Mouse (Mus musculus): ENCODE data around the gene Cmtm2a. TPM values are rescaled to one million over a fixed set of nuclear protein-coding genes. Genes with fewer than 3 reads are reported as not detected.
"Not testable (repeated sequence)": the region's sequence is repeated elsewhere in the genome, so short reads cannot be mapped to it uniquely, and the experiment has no call there.

Gene Cmtm2a
- total and polyA plus RNA-seq, 2 experiments from 2014 or later, result not detected

DNA sequence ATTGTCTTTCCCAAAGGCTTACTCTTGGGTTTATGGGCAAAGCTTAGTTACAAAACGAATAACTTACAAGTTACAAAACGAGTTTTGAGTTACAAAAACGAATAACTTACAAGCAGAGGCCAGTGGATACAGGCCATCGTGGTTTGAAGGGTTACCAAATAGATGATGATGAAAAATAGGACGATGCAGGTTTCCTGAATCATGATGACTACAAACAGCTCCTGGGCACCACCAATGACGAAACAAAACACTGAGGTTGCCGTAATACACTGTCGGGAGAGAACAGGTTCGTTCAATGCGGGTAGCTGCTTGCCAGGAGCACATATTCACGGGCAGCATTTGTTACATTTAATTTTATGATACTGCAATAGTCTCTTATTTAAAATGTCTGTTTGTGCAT lies 12.0 kb upstream of the Cmtm2a start:
- Histone ChIP-seq H3K36me3 (ENCODE audit: insufficient read depth, low read length) (no peaks in the 10 kb centered on the region), H3K4me3 (ENCODE audit: low read depth, low read length) (no peak overlapping the region), H3K4me1 (ENCODE audit: insufficient read depth, low read length) (no peaks in the 10 kb centered on the region), H3K9me3 (ENCODE audit: low read length) (no peaks in the 10 kb centered on the region), H3K27ac (ENCODE audit: low read depth, low read length) (no peak overlapping the region), H3K9ac (replicated peaks; ENCODE audit: low read length, poor library complexity, severe bottlenecking) (no peak overlapping the region), H3K27me3 (ENCODE audit: insufficient read depth, low read length) (no peaks in the 10 kb centered on the region), H3K4me2 (ENCODE audit: low read depth, low read length, poor library complexity, severe bottlenecking) (no peak overlapping the region)
- DNase-seq (ENCODE audit: low spot score) (no peak), ATAC-seq (ENCODE audit: low FRiP score) (no peak)
- no peak for TF ChIP-seq CTCF (IDR thresholded peaks at IDR 0.05)
- 87% methylated on average over 11 of the region's 11 CpGs for WGBS

GRCm38 (mm10) chr8:104302536-104302935 lies 9.6 kb upstream of the Cmtm2a start:
- not testable (repeated sequence) for H3K9me3 ChIP-seq (ENCODE audit: low read length); H3K27ac ChIP-seq (ENCODE audit: low read depth, low read length); ATAC-seq (ENCODE audit: low FRiP score); H3K4me1 ChIP-seq (ENCODE audit: insufficient read depth, low read length); H3K4me2 ChIP-seq (ENCODE audit: low read depth, low read length, poor library complexity, severe bottlenecking); H3K4me3 ChIP-seq (ENCODE audit: low read depth, low read length); H3K27me3 ChIP-seq (ENCODE audit: insufficient read depth, low read length); H3K9ac ChIP-seq (replicated peaks; ENCODE audit: low read length, poor library complexity, severe bottlenecking); DNase-seq (ENCODE audit: low spot score); H3K36me3 ChIP-seq (ENCODE audit: insufficient read depth, low read length)
- WGBS, result 94% methylated on average over 4 of the region's 4 CpGs

DNA sequence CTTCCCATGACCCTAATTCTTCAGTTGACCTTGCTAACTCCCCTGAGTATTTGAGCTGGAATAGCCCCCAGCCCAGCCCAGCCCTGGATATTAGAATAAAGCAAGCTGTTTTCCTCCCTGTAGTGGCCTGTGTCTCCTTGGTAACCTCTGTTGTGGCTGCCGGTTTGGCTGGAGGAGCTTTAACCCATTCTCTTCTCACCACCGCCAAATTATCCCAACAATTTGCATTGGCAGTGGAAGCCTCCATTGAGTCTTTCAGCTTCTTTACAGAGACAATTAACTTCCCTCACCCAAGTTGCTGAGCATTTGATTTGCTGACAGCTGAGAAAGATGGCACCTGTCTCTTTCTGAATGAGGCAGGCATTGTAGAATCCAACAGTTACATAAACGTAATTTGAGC lies 8.6 kb upstream of the Cmtm2a start:
- H3K27me3 ChIP-seq (ENCODE audit: insufficient read depth, low read length); H3K9ac ChIP-seq (replicated peaks; ENCODE audit: low read length, poor library complexity, severe bottlenecking); H3K9me3 ChIP-seq (ENCODE audit: low read length); H3K27ac ChIP-seq (ENCODE audit: low read depth, low read length); H3K4me1 ChIP-seq (ENCODE audit: insufficient read depth, low read length); H3K4me2 ChIP-seq (ENCODE audit: low read depth, low read length, poor library complexity, severe bottlenecking); H3K4me3 ChIP-seq (ENCODE audit: low read depth, low read length); H3K36me3 ChIP-seq (ENCODE audit: insufficient read depth, low read length); ATAC-seq (ENCODE audit: low FRiP score): not testable (repeated sequence)
- DNase-seq (ENCODE audit: low spot score), result peak; percentile 48
- 10% methylated on average over 3 of the region's 3 CpGs for WGBS

- ATAC-seq (ENCODE audit: low FRiP score) (no peak), DNase-seq (ENCODE audit: low spot score) (no peak)
- Histone ChIP-seq H3K4me1 (ENCODE audit: insufficient read depth, low read length) (no peaks in the 10 kb centered on the region), H3K4me2 (ENCODE audit: low read depth, low read length, poor library complexity, severe bottlenecking) (no peak overlapping the region), H3K36me3 (ENCODE audit: insufficient read depth, low read length) (no peaks in the 10 kb centered on the region), H3K27ac (ENCODE audit: low read depth, low read length) (no peak overlapping the region), H3K9ac (replicated peaks; ENCODE audit: low read length, poor library complexity, severe bottlenecking) (no peak overlapping the region), H3K27me3 (ENCODE audit: insufficient read depth, low read length) (no peaks in the 10 kb centered on the region), H3K9me3 (ENCODE audit: low read length) (no peaks in the 10 kb centered on the region), H3K4me3 (ENCODE audit: low read depth, low read length) (no peak overlapping the region)
- TF ChIP-seq CTCF (IDR thresholded peaks at IDR 0.05), result no peak
- 81% methylated on average over 1 of the region's 1 CpGs for WGBS
Observed at GRCm38 (mm10) chr8:104294396-104294795, 1.4 kb upstream of the Cmtm2a start.

DNA sequence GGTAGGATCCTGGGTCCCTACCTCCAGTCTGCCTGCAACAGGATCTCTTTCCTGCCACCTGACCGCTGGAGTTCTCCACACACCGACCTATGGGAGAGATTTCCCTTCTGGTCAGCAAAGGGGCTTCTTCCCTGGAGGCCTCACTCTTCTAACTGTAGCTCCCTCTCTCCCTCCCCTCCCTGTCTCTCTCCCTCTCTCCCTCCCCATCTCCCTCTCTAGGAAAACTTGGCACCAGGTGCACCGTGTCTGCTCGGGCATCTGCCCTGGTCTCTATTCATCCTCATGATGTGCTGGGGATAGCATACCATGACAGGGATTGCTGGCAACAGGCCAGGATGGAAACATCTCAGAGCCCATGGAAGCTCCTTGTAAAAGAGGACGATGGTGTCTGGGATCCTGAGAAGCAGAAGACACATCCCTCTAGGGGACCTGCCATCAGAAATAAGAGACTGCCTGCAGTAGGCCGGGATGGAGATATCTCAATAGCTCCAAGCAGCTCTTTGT lies 24.0 kb downstream of the Cmtm2a start:
- 83% methylated on average over 6 of the region's 6 CpGs for WGBS
- H3K27me3 ChIP-seq (ENCODE audit: insufficient read depth, low read length), result no peaks in the 10 kb centered on the region
- no peak overlapping the region for H3K4me2 ChIP-seq (ENCODE audit: low read depth, low read length, poor library complexity, severe bottlenecking)
- DNase-seq (ENCODE audit: low spot score) (no peak), ATAC-seq (ENCODE audit: low FRiP score) (no peak)
- no peak overlapping the region for H3K4me3 ChIP-seq (ENCODE audit: low read depth, low read length)
- no peaks in the 10 kb centered on the region for H3K36me3 ChIP-seq (ENCODE audit: insufficient read depth, low read length)
- H3K9ac ChIP-seq (replicated peaks; ENCODE audit: low read length, poor library complexity, severe bottlenecking), result no peak overlapping the region
- no peaks in the 10 kb centered on the region for H3K9me3 ChIP-seq (ENCODE audit: low read length)
- H3K4me1 ChIP-seq (ENCODE audit: insufficient read depth, low read length), result no peaks in the 10 kb centered on the region
- no peak for TF ChIP-seq CTCF (IDR thresholded peaks at IDR 0.05)
- H3K27ac ChIP-seq (ENCODE audit: low read depth, low read length), result no peak overlapping the region

DNA sequence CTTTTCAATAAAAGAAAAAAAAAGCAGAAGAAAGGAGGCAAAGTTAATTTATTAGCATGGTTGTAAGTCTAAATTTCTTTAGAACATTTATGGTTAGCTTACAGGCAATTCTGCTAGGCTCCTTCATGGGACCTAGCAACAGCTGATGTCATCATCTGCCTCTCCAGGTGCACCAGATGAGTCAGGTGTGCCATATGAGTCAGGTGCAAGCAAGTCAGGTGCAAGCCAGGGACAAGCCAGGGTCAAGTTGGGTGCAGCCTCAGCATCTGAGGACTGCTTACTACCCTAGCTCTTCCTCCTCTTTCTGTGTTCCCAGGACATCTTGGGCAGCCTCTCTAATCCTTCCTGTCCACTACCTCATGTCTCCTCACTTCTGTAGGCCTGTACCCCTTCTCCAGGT lies 24.6 kb downstream of the Cmtm2a start:
- Histone ChIP-seq H3K4me1 (ENCODE audit: insufficient read depth, low read length) (no peaks in the 10 kb centered on the region), H3K27me3 (ENCODE audit: insufficient read depth, low read length) (no peaks in the 10 kb centered on the region), H3K27ac (ENCODE audit: low read depth, low read length) (no peak overlapping the region), H3K9ac (replicated peaks; ENCODE audit: low read length, poor library complexity, severe bottlenecking) (no peak overlapping the region), H3K4me2 (ENCODE audit: low read depth, low read length, poor library complexity, severe bottlenecking) (no peak overlapping the region), H3K4me3 (ENCODE audit: low read depth, low read length) (no peak overlapping the region), H3K9me3 (ENCODE audit: low read length) (no peaks in the 10 kb centered on the region), H3K36me3 (ENCODE audit: insufficient read depth, low read length) (peaks cover 6% of the 10 kb centered on the region; the same call in 1 of the 2 replicates)
- ATAC-seq (ENCODE audit: low FRiP score) (no peak), DNase-seq (ENCODE audit: low spot score) (no peak)
- no peak for TF ChIP-seq CTCF (IDR thresholded peaks at IDR 0.05)

DNA sequence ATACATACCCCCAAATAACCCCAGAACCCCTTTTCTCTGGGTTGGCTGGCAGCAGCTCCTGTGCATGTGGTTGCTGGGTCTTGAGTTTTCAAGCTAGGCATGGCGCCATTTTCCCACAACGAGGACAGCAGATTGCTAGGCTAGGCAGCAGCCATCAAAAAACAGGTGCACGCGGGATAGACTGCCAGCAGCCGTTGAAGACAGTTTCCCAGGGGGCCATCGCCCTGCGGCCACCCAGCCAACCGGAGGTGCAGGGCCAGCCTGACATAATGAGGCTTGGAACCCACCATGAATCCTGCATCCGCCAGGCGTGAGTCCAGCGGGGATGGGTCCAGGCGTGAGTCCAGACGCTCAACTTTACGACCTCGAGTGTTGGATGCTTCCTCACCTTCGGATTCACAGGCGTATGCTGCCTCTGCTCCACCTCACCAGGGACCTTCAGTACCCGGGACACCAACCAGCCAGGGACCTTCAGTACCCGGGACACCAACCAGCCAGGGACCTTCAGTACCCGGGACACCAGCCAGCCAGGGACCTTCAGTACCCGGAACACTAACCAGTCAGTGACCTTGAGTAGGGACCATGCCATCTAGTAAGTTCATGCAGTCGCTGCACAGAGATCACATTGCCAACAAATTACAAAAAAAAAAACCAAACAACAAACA lies 28.6 kb downstream of the Cmtm2a start:
- not testable (repeated sequence) for H3K9me3 ChIP-seq (ENCODE audit: low read length); H3K4me1 ChIP-seq (ENCODE audit: insufficient read depth, low read length); DNase-seq (ENCODE audit: low spot score); H3K4me2 ChIP-seq (ENCODE audit: low read depth, low read length, poor library complexity, severe bottlenecking); H3K9ac ChIP-seq (replicated peaks; ENCODE audit: low read length, poor library complexity, severe bottlenecking); H3K36me3 ChIP-seq (ENCODE audit: insufficient read depth, low read length); H3K27ac ChIP-seq (ENCODE audit: low read depth, low read length); H3K27me3 ChIP-seq (ENCODE audit: insufficient read depth, low read length); ATAC-seq (ENCODE audit: low FRiP score); H3K4me3 ChIP-seq (ENCODE audit: low read depth, low read length)
- WGBS, result 98% methylated on average over 22 of the region's 22 CpGs

- not testable (repeated sequence) for H3K4me3 ChIP-seq (ENCODE audit: low read depth, low read length); H3K9ac ChIP-seq (replicated peaks; ENCODE audit: low read length, poor library complexity, severe bottlenecking); H3K4me2 ChIP-seq (ENCODE audit: low read depth, low read length, poor library complexity, severe bottlenecking); H3K27me3 ChIP-seq (ENCODE audit: insufficient read depth, low read length); DNase-seq (ENCODE audit: low spot score); H3K9me3 ChIP-seq (ENCODE audit: low read length); ATAC-seq (ENCODE audit: low FRiP score); H3K4me1 ChIP-seq (ENCODE audit: insufficient read depth, low read length); H3K27ac ChIP-seq (ENCODE audit: low read depth, low read length)
- peaks cover 18% of the 10 kb centered on the region for H3K36me3 ChIP-seq (ENCODE audit: insufficient read depth, low read length)
- 89% methylated on average over 5 of the region's 5 CpGs for WGBS
Observed at GRCm38 (mm10) chr8:104261802-104262201, 31.2 kb downstream of the Cmtm2a start.
